Mouse (Mus musculus) gastrocnemius, adult 18-20 months (tissue): ENCODE measurements around the gene Ptrh1. TPM values are rescaled to one million over a fixed set of nuclear protein-coding genes. Genes with fewer than 3 reads are reported as not detected.

Experiments
- DNase-seq: peaks from one replicate; pipeline ENCODE4 v3.0.0; 2021; ENCODE audit warnings: low spot score
- total RNA-seq, 2 experiments: library from RNA; stranded (reverse); gene quantifications; 2 replicates each; pipeline ENCODE4 v1.2.3; 2021

Gene Ptrh1
- total RNA-seq, 2 experiments from 2014 or later = 1.2 to 1.6 TPM

GRCm38 (mm10) chr2:32795748-32796418 lies 20.3 kb downstream of the Ptrh1 start:
- no peak for DNase-seq

GRCm38 (mm10) chr2:32798251-32798962 lies 22.8 kb downstream of the Ptrh1 start:
- no peak for DNase-seq

GRCm38 (mm10) chr2:32808816-32809566 lies 33.4 kb downstream of the Ptrh1 start:
- DNase-seq = no peak

- no peak for DNase-seq
Measured at GRCm38 (mm10) chr2:32811959-32812358, 36.4 kb downstream of the Ptrh1 start.

- DNase-seq = no peak
Measured at GRCm38 (mm10) chr2:32816497-32816896, 40.9 kb downstream of the Ptrh1 start.

- DNase-seq = peak; percentile 20
Measured at GRCm38 (mm10) chr2:32816946-32817581, 41.5 kb downstream of the Ptrh1 start.

GRCm38 (mm10) chr2:32817589-32817988 lies 42.0 kb downstream of the Ptrh1 start:
- no peak for DNase-seq

GRCm38 (mm10) chr2:32818208-32818607 lies 42.6 kb downstream of the Ptrh1 start:
- no peak for DNase-seq

GRCm38 (mm10) chr2:32821041-32821802 lies 45.6 kb downstream of the Ptrh1 start:
- DNase-seq = peak; percentile 12

- no peak for DNase-seq
Measured at GRCm38 (mm10) chr2:32822643-32823042, 47.1 kb downstream of the Ptrh1 start.

- DNase-seq = no peak
Measured at GRCm38 (mm10) chr2:32823153-32823552, 47.6 kb downstream of the Ptrh1 start.

- DNase-seq = no peak
Measured at GRCm38 (mm10) chr2:32823579-32824154, 48.1 kb downstream of the Ptrh1 start.

- DNase-seq = no peak
Measured at GRCm38 (mm10) chr2:32824181-32824580, 48.6 kb downstream of the Ptrh1 start.

GRCm38 (mm10) chr2:32824778-32825177 lies 49.2 kb downstream of the Ptrh1 start:
- no peak for DNase-seq

GRCm38 (mm10) chr2:32825796-32826195 lies 50.2 kb downstream of the Ptrh1 start:
- DNase-seq = no peak

Other genes with a start within 250 kb of the Ptrh1 start
- gene Fam102a, start 240.5 kb upstream of the Ptrh1 start, total RNA-seq = 1 to 10 TPM; 2.0 to 2.6 TPM
- gene Dpm2, start 204.9 kb upstream of the Ptrh1 start, total RNA-seq = 10 to 100 TPM; 11.7 to 12.6 TPM
- not detected for gene Pip5kl1, start 201.0 kb upstream of the Ptrh1 start, total RNA-seq
- gene 9430097D07Rik, start 200.1 kb upstream of the Ptrh1 start, total RNA-seq = not detected
- gene St6galnac4, start 188.7 kb upstream of the Ptrh1 start, total RNA-seq = 10 to 100 TPM; 13.5 to 19.8 TPM
- 10 to 100 TPM; 47.0 to 52.2 TPM for gene St6galnac6, start 176.1 kb upstream of the Ptrh1 start, total RNA-seq
- 1,000 to 10,000 TPM; 1,543 to 1,586 TPM for gene Ak1, start 154.0 kb upstream of the Ptrh1 start, total RNA-seq
- gene Eng, start 129.2 kb upstream of the Ptrh1 start, total RNA-seq = 10 to 100 TPM; 21.1 to 34.1 TPM
- gene Fpgs, start 71.6 kb upstream of the Ptrh1 start, total RNA-seq = 1 to 10 TPM; 4.8 to 5.4 TPM
- 10 to 100 TPM; 19.3 to 19.9 TPM for gene Cdk9, start 62.7 kb upstream of the Ptrh1 start, total RNA-seq
- gene Sh2d3c, start 54.7 kb upstream of the Ptrh1 start, total RNA-seq = 1 to 10 TPM; 5.7 to 7.3 TPM
- not detected for gene 6330409D20Rik, start 34.8 kb upstream of the Ptrh1 start, total RNA-seq
- gene Tor2a, start 18.6 kb upstream of the Ptrh1 start, total RNA-seq = 1 to 10 TPM; 4.1 to 4.8 TPM
- under 1 TPM in 1 of 2 experiments, not detected in 1; 0.09 TPM for gene Ttc16, start 153 bp upstream of the Ptrh1 start, total RNA-seq
- not detected for gene Cfap157, start 8.6 kb downstream of the Ptrh1 start, total RNA-seq
- 1 to 10 TPM; 1.9 to 6.0 TPM for gene Stxbp1, start 71.5 kb downstream of the Ptrh1 start, total RNA-seq
- gene Fam129b, start 100.3 kb downstream of the Ptrh1 start, total RNA-seq = 1 to 10 TPM; 4.8 to 8.2 TPM
- gene Rpl12, start 185.8 kb downstream of the Ptrh1 start, total RNA-seq = 10 to 100 TPM; 78.4 to 90.0 TPM
- 10 to 100 TPM; 11.5 to 13.5 TPM for gene Lrsam1, start 185.8 kb downstream of the Ptrh1 start, total RNA-seq
- 10 to 100 TPM; 11.4 to 13.1 TPM for gene Slc2a8, start 206.3 kb downstream of the Ptrh1 start, total RNA-seq